Mouse (Mus musculus) natural killer cell, adult 2 months (primary cell): ENCODE measurements around the gene Gsk3a.

ENCODE experiments used
- DNase-seq, 2 experiments: peaks; one replicate each; pipeline ENCODE4 v3.0.0; 2022; ENCODE audit warnings: low spot score in 2 of 2

The Gsk3a gene

GRCm38 (mm10) chr7:25221102-25221883 lies 16.4 kb downstream of the Gsk3a start, which contains the start of gene Zfp526:
Gene Zfp526 (plus strand): TSS chr7:25221425.
- peak; percentile 90 to 93 for DNase-seq

- DNase-seq, result peak; percentile 14 to 27
Observed at GRCm38 (mm10) chr7:25220457-25221101, 17.1 kb downstream of the Gsk3a start, which contains the start of gene Dedd2. Gene Dedd2 (minus strand): TSS chr7:25220615.

DNA sequence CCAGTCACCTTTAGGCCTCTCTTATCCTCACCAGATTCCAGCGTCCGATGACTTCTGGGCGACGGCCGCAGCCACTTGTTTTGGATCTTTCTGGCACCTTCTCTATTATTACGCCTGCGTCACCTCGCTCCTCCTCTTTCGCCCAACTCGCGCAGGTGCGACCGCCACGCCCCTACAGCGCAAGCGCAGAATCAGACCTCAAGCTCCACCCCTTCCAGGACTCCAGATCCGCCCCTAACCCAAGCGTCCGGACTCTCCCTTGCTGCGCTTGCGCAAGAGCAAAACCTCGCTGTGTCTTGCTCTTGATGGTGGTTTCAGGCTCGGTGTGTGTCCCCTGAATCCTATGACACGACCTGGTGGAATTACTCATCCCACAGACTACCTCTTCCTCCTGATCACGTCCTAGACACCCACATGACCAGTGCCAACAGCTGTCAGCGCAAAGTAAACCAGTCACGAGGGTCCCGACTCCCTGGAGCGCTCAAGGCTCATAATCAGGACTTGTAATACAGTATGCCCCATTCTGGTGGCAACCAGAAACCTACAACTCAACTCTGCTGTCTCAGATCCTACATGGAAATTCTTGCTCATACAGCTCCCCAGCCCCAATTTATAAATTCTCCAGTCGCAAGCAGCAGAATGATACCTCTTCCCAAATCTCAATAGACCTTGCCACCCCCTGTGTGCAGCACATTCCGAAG lies 17.7 kb downstream of the Gsk3a start:
- peak; percentile 98 for DNase-seq

GRCm38 (mm10) chr7:25219416-25219750 lies 18.3 kb downstream of the Gsk3a start:
- DNase-seq, result no peak

- peak; percentile 22 to 33 for DNase-seq
Observed at GRCm38 (mm10) chr7:25218705-25219415, 18.8 kb downstream of the Gsk3a start.

DNA sequence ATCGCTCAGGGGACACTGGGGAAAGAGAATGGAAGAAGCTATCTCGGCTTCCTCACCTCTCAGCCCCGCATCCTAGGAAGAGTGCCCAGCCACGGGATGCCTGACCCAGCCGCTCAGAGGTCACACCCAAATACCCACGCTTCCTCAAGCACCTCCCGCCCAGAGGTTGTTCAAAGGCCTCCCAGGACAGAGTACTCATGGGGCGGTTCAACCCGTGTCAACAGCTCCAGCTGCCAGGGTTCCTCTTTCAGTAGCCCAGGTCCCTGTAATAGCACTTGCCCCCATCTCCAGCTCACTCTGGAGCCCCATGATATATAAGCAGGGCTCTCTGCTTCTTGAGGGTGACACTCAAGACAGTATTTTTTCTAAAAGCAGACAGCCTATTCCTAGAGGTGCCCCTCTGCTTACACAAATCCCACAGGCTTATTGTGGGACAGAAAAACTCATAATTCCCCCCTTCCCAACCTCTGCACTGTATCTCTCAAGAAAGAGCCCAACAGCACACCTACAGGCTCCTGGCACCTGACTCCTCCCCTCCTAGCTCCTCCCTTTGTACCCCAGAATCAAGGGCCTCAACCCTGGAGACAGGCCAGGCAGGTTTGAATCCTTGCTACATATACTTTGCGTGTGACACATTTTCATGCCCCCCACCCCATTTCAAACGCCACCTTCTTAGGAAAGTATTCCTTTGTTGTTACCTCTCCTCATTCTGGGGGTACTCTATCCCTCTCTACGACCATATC lies 19.8 kb downstream of the Gsk3a start:
- DNase-seq, result peak in 1 of 2 experiments; percentile 33

- no peak for DNase-seq
Observed at GRCm38 (mm10) chr7:25214172-25214571, 23.5 kb downstream of the Gsk3a start.

DNA sequence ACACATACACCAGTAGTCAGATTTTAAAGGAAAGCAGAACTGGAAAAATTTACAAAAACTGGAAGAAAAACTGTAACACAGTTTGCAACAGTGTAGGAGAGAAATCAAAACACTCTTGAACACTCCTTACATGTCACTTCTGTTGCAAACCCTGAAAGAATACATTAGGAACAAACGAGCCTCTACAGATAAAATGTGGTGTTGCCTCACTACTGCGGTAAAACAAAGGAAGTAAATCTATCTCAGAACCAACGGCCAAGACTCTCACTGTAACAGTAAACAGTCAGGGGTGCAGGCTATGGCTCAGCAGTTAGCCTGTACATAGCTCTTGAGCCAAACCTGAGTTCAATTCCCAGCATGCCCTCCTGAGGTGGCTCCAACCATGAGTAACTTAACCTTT lies 24.6 kb downstream of the Gsk3a start:
- peak in 1 of 2 experiments; percentile 25 for DNase-seq

DNA sequence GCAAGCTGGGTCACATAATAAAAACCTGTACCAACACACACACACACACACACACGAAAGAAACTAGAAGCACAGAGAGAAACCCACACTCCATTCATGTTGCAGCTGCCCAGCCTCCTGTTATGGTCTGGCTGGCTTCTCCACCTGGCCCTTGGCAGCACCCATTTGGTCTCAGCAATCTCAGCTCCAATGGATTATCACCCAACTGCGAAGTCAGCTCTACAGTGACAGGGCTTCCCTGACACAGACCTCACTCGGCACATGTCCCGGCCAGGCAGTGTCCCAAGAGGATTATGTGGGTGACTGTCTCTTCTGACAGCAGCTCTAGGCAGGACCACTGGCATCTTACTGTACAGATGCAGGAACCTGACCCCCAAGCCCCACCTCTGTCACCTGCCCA lies 27.2 kb downstream of the Gsk3a start:
- no peak for DNase-seq

DNA sequence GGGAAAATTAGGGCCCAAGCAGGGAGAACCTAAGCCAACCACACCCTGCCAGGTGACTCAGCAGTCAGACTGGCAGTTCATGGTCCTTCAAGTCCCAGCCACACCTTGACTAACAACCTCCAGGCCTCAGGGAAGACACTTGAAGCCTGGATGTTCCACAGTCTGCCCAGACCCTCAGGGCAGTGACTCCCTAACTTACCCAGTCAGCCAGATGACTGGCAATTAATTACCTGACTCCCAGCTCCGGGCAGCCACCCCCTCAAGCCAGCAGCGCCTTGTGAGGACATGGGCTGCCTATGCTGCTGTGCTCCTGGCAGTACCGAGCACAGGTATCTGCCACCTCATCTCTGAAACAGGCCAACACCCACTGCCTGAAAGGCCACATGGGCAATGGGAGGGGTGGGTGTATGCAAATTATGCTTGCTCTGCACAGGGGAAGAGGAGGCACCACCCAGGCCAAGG lies 28.5 kb downstream of the Gsk3a start:
- no peak for DNase-seq

DNA sequence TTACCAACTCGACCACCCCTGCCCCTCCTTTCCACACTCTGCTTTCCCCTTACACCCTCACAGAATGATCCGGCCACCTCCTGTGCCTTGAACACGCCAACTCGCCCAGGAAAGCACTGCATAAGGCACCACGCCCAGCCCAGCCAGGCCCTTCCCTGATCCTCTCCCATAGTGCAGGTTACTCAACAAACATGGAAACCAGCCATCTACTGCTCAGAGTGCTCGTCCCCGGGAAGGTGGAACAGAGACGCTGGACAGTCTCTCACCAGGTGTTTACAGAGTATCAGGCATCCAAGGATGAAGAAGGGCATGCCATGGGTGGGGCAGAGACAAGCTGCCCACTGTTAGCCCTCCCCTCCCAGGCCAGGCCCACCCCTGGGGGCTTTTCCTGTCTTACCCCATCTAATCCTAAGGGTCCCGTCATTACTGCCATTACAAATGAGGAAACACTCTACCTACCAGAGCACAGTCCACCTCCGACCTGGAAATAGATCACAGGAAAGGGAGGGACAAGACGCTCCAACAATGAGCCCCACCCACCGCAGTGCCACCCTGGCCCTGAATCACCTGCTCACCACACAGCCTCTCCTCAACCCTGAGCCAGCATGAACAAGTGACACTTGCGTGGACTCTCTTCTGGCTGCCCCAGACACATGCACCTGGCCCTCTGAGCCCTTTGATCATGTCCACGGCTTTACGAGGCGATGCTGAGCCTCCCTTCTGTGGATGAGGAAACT lies 31.4 kb downstream of the Gsk3a start:
- DNase-seq, result peak in 1 of 2 experiments; percentile 41

GRCm38 (mm10) chr7:25205355-25206093 lies 32.1 kb downstream of the Gsk3a start:
- DNase-seq, result peak; percentile 76 to 78

GRCm38 (mm10) chr7:25203624-25204023 lies 34.0 kb downstream of the Gsk3a start:
- no peak for DNase-seq

GRCm38 (mm10) chr7:25197384-25198018 lies 40.1 kb downstream of the Gsk3a start:
- DNase-seq, result no peak

GRCm38 (mm10) chr7:25196107-25196506 lies 41.5 kb downstream of the Gsk3a start:
- DNase-seq, result no peak

DNA sequence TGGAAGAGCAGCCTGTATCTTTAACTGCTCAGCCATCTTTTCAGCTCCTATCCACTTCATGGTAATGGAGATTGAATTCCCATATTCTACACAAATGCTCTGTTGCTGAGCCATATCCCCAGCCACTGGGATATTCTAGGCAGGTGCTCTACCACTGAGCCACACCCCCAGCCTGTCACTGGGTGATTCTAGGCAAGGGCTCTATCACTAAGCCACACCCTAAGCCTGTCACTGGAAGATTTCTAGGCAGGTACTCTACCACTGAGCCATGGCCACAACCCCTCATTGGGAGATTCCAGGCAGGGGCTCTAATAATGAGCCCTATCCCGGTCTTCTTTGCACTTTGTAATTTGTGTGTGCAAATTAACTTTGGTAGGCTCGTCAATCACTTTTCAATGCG lies 42.5 kb downstream of the Gsk3a start:
- no peak for DNase-seq

- no peak for DNase-seq
Observed at GRCm38 (mm10) chr7:25192110-25192509, 45.5 kb downstream of the Gsk3a start.

- DNase-seq, result no peak
Observed at GRCm38 (mm10) chr7:25190806-25191205, 46.8 kb downstream of the Gsk3a start.
